Mouse (Mus musculus) CD4-positive, CD25-positive, alpha-beta regulatory T cell, adult 9 weeks (primary cell): ENCODE data around the gene Tmem123. TPM values are rescaled to one million over a fixed set of nuclear protein-coding genes. Genes with fewer than 3 reads are reported as not detected.

Source experiments
- polyA plus RNA-seq: library from polyadenylated mRNA; unstranded; fragments of 100-300 nt; shearing (Covaris generic); gene quantifications from one replicate; pipeline ENCODE4 v1.2.1, GENCODE M21; 2017

Tmem123 gene
- polyA plus RNA-seq = 49.1 TPM

GRCm38 (mm10) chr9:7763614-7764300 lies at the start of gene Tmem123:
Gene Tmem123, plus strand, starts transcription at chr9:7764041.

GRCm38 (mm10) chr9:7836905-7837805 lies 73.3 kb downstream of the Tmem123 start, which contains the start of gene Birc2:
Gene Birc2, minus strand, starts transcription at chr9:7837064.

Other genes starting within 250 kb of the Tmem123 start
- gene Mmp8, start 205.6 kb upstream of the Tmem123 start, polyA plus RNA-seq = not detected
- not detected for gene Mmp27, start 192.6 kb upstream of the Tmem123 start, polyA plus RNA-seq
- not detected for gene Mmp20, start 135.8 kb upstream of the Tmem123 start, polyA plus RNA-seq
- not detected for gene Mmp7, start 72.0 kb upstream of the Tmem123 start, polyA plus RNA-seq
- gene Birc2, start 73.0 kb downstream of the Tmem123 start, polyA plus RNA-seq = 126 TPM
- 147 TPM for gene Birc3, start 109.1 kb downstream of the Tmem123 start, polyA plus RNA-seq
- not detected for gene Yap1, start 240.6 kb downstream of the Tmem123 start, polyA plus RNA-seq